Mouse (Mus musculus) lung, postnatal 0 days (tissue): ENCODE data around the gene Cadps. TPM values are rescaled to one million over a fixed set of nuclear protein-coding genes. Genes with fewer than 3 reads are reported as not detected.

ENCODE experiments used
- ATAC-seq: fragments of 200-750 bp; cut with Nextera tagmentation; 2 replicates; pipeline ENCODE4 v1.8.0; 2017; ENCODE audit warnings: moderate library complexity
- DNase-seq: peaks from one replicate; pipeline ENCODE4 v3.0.0-alpha.2; 2016; ENCODE audit warnings: low spot score
- H3K27ac ChIP-seq: fragments of 300-500 bp; sonication (generic); 2 replicates; pipeline ENCODE4 v1.5.1; 2014; ENCODE audit warnings: antibody characterized with exemption, mild to moderate bottlenecking, low read length, mixed read lengths
- H3K27me3 ChIP-seq: fragments of 300-500 bp; sonication (generic); replicated peaks from 2 replicates; pipeline ENCODE4 v1.6.1; 2014; ENCODE audit warnings: low read length, mixed read lengths; ENCODE audit not compliant: insufficient read depth
- H3K36me3 ChIP-seq: fragments of 300-500 bp; sonication (generic); 2 replicates; pipeline ENCODE4 v1.6.1; 2014; ENCODE audit warnings: low read length, mixed read lengths; ENCODE audit not compliant: insufficient read depth
- H3K4me1 ChIP-seq: fragments of 300-500 bp; sonication (generic); 2 replicates; pipeline ENCODE4 v1.6.1; 2014; ENCODE audit warnings: antibody characterized with exemption, low read depth, low read length, mixed read lengths; ENCODE audit not compliant: insufficient read depth
- H3K4me2 ChIP-seq: fragments of 300-500 bp; sonication (generic); replicated peaks from 2 replicates; pipeline ENCODE4 v1.6.1; 2014; ENCODE audit warnings: low read depth, mild to moderate bottlenecking, low read length, moderate library complexity, mixed read lengths
- H3K4me3 ChIP-seq: fragments of 300-500 bp; sonication (generic); 2 replicates; pipeline ENCODE4 v1.5.1; 2014; ENCODE audit warnings: low read depth, low read length
- H3K9ac ChIP-seq: fragments of 300-500 bp; sonication (generic); replicated peaks from 2 replicates; pipeline ENCODE4 v1.6.1; 2014; ENCODE audit warnings: low read depth, mild to moderate bottlenecking
- H3K9me3 ChIP-seq: fragments of 300-500 bp; sonication (generic); 2 replicates; pipeline ENCODE4 v1.6.1; 2016; ENCODE audit warnings: low read length, mixed read lengths
- CTCF ChIP-seq: IDR thresholded peaks from 2 replicates; pipeline ENCODE4 v1.5.1; 2016; ENCODE audit warnings: antibody characterized with exemption, mild to moderate bottlenecking
- EP300 ChIP-seq: IDR thresholded peaks from 2 replicates; pipeline ENCODE4 v1.6.1; 2016; ENCODE audit warnings: antibody characterized with exemption, mild to moderate bottlenecking, control low read depth
- WGBS: fragments of 180-500 bp; shearing (Covaris S2); extraction: QIAGEN DNeasy Blood & Tissue Kit; methylation state at CpG from one replicate; pipeline ENCODE4 v1.1.7; 2014; 5-methylcytosine and 5-hydroxymethylcytosine counted together
- polyA plus RNA-seq: library from polyadenylated mRNA; unstranded; fragments of >200 nt; fragmentation: Nextera tagmentation; extraction: Ambion mirVana; gene quantifications from 2 replicates; pipeline ENCODE4 v1.2.1, GENCODE M21; 2015

The Cadps gene
- polyA plus RNA-seq, 1 experiment from 2014 or later: 0.16 TPM

DNA sequence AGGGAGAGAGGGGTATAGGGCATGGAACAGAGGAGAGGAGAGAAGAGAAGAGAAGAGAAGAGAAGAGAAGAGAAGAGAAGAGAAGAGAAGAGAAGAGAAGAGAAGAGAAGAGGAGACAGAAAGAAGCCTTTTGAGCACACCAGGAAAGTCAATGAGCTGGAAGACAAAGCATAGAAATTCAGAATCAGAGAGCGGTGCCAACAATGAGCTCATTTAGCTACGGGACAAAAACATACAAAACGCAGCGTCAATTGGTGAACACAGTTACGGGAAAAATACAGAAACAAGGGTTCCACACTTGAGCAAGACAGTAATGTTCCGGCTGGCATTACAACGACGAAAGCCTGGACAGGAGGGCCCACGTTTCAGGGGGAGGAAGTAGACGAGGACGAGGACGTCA, 412.6 kb downstream of the Cadps start:
- Histone ChIP-seq H3K4me2 (no peak overlapping the region), H3K4me1 (no peaks in the 10 kb centered on the region), H3K9ac (no peak overlapping the region), H3K9me3 (no peaks in the 10 kb centered on the region), H3K27ac (no peak overlapping the region), H3K36me3 (no peaks in the 10 kb centered on the region), H3K27me3 (no peaks in the 10 kb centered on the region), H3K4me3 (no peak overlapping the region)
- TF ChIP-seq EP300 (no peak), CTCF (no peak)
- 84% methylated on average over 12 of the region's 12 CpGs for WGBS
- no peak for DNase-seq
- no peak for ATAC-seq

DNA sequence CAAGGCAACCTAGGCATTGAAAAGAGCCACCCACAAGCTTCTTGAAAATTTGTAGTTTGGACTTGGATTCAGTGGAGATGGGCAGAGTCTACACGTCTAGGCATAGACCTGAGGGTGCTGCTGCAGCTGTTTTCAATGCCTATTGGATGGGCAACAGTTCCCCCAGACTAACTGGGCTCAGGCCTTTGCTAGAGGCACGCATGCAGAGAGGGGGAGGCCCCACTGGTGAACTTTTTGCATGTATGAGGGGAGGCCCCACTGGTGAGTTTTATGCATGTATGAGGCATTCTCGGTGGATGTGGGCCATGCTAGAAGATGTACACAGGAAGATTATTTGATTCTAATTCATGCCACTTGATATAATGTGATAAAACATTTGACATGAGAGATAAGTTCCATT, 413.1 kb downstream of the Cadps start:
- no peak overlapping the region for H3K27ac ChIP-seq
- no peak for TF ChIP-seq EP300
- no peak for TF ChIP-seq CTCF
- no peaks in the 10 kb centered on the region for H3K9me3 ChIP-seq
- DNase-seq: no peak
- no peak overlapping the region for H3K4me2 ChIP-seq
- H3K27me3 ChIP-seq: no peaks in the 10 kb centered on the region
- H3K4me1 ChIP-seq: no peaks in the 10 kb centered on the region
- ATAC-seq: no peak
- no peak overlapping the region for H3K9ac ChIP-seq
- no peak overlapping the region for H3K4me3 ChIP-seq
- WGBS: 74% methylated on average over 3 of the region's 3 CpGs
- no peaks in the 10 kb centered on the region for H3K36me3 ChIP-seq

DNA sequence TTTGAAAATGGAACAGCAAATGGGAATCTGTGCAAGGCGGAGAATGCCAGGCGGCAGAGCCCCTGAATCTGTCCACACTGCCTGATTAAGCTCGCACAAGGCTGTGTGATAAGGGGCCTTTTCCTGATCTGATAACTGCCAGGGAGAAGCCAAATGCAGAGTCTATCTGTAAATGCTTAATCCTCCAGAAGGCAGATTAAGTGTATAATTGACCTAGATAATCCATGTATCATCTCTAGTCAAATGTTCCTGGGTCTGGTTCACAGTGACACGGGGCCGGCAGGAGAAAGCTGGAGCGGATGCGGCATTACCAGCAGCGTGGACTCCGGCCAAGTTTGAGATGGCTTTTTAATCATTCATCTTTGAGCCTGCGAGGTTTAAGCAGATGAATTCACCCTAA, 416.3 kb downstream of the Cadps start:
- Histone ChIP-seq H3K4me2 (no peak overlapping the region), H3K4me3 (no peak overlapping the region), H3K27ac (no peak overlapping the region), H3K36me3 (no peaks in the 10 kb centered on the region), H3K27me3 (no peaks in the 10 kb centered on the region), H3K9me3 (no peaks in the 10 kb centered on the region), H3K4me1 (no peaks in the 10 kb centered on the region), H3K9ac (no peak overlapping the region)
- ATAC-seq (no peak), DNase-seq (no peak)
- WGBS: 61% methylated on average over 10 of the region's 10 CpGs
- TF ChIP-seq EP300: no peak
- no peak for TF ChIP-seq CTCF

DNA sequence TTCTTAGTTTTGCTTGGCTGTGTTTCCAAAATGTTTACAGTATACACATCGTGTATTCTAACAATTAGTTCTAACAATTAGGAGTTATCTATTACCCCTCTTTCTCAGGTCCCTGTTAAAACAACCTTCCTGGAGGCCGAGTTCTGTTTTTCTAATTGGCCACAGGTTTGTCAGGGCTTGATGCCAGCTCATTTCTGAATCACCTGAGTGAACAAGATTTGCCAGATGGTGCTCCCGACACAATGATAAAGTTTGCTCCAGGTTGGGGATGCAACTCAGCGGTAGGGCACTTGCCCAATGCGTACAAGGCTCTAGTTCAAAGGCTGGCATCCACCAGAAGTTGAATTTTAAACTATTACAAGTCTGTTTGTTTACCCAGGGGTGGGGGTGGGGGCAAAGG, 417.7 kb downstream of the Cadps start:
- TF ChIP-seq CTCF (no peak), EP300 (no peak)
- 50% methylated on average over 5 of the region's 5 CpGs for WGBS
- DNase-seq (no peak), ATAC-seq (no peak)
- Histone ChIP-seq H3K4me2 (no peak overlapping the region), H3K9ac (no peak overlapping the region), H3K27me3 (no peaks in the 10 kb centered on the region), H3K4me3 (no peak overlapping the region), H3K4me1 (no peaks in the 10 kb centered on the region), H3K9me3 (no peaks in the 10 kb centered on the region), H3K36me3 (no peaks in the 10 kb centered on the region), H3K27ac (no peak overlapping the region)

DNA sequence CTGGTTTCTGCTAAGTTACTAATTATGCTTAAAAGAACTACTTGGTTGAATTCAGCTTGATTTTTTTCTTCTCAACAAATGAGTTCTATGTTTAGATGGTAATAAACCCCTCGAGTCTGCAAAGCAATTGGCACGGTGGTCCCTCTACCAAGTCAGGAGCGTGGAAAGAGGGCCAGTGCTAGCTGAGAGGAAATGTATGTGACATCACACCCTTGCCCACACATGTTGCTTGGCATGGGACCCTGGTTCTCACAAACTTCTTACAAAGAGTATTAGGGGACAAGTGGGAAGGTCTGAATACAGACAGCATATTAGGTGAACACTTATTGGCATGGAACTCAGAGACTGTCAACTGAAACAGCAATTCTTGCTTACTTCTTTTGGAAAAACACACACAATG, 418.2 kb downstream of the Cadps start:
- TF ChIP-seq EP300 (no peak), CTCF (no peak)
- WGBS: 72% methylated on average over 3 of the region's 3 CpGs

DNA sequence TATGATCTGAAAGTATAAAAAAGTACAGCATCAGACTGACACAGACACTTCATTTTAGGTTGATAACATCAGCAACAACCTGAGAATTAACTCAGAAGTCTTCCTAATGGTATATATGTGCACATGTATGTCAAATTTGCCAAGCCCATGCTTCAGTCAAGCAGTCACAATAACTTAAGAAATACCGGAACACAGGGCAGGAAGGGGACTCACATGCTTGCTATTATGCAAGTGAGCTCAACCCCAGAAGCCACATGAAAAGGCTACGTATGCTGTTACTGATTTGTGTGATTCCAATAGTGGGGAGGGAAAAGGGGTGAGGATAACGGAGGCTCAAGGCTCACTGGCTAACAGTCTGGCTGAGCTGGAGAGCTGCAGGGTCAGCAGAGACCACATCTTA, 418.8 kb downstream of the Cadps start:
- no peak overlapping the region for H3K27ac ChIP-seq
- no peaks in the 10 kb centered on the region for H3K4me1 ChIP-seq
- H3K4me3 ChIP-seq: no peak overlapping the region
- H3K9me3 ChIP-seq: no peaks in the 10 kb centered on the region
- no peak overlapping the region for H3K9ac ChIP-seq
- no peaks in the 10 kb centered on the region for H3K36me3 ChIP-seq
- no peak overlapping the region for H3K4me2 ChIP-seq
- no peak for DNase-seq
- no peaks in the 10 kb centered on the region for H3K27me3 ChIP-seq
- no peak for ATAC-seq
- WGBS: 61% methylated on average over 3 of the region's 3 CpGs
- TF ChIP-seq CTCF (no peak), EP300 (no peak)

More for the DNA sequence above, 418.2 kb downstream of the Cadps start:
- Histone ChIP-seq H3K27me3 (no peaks in the 10 kb centered on the region), H3K36me3 (no peaks in the 10 kb centered on the region), H3K4me3 (no peak overlapping the region), H3K9ac (no peak overlapping the region), H3K4me1 (no peaks in the 10 kb centered on the region), H3K4me2 (no peak overlapping the region), H3K27ac (no peak overlapping the region), H3K9me3 (no peaks in the 10 kb centered on the region)
- DNase-seq (no peak), ATAC-seq (no peak)

DNA sequence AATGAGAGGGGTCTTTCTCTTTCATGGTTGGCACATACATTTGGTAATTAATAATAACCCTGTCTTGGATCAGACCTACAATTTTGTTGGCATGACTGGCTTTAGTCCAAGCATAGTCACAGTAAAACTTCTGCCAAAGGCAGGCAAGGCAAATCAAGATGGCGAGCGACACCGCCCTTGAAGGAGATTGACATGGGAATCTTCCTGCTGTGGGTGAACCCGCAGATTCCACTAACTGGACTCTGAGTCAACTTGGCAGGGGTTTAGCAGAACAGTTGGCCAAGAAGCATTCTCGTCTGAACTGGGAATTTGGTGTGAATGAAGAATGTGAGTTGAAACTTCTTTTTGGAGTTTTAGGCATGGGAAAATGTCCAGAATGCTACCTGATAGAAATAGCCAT, 422.8 kb downstream of the Cadps start:
- Histone ChIP-seq H3K4me2 (no peak overlapping the region), H3K4me1 (no peaks in the 10 kb centered on the region), H3K36me3 (no peaks in the 10 kb centered on the region), H3K9me3 (no peaks in the 10 kb centered on the region), H3K9ac (no peak overlapping the region), H3K27ac (no peak overlapping the region), H3K4me3 (no peak overlapping the region), H3K27me3 (no peaks in the 10 kb centered on the region)
- ATAC-seq (no peak), DNase-seq (no peak)
- TF ChIP-seq CTCF (no peak), EP300 (no peak)
- WGBS: 76% methylated on average over 5 of the region's 5 CpGs
